Mouse (Mus musculus) cortical plate, adult 2 months (tissue): ENCODE measurements at regions not wholly inside any gene's neighbourhood (a gene's known extent, or its start where the extent isn't known, plus 50 kb on each side); places are given as distances from the start of the nearest gene placed in this dataset.

Source experiments
- CTCF ChIP-seq: fragments of 200-500 bp; IDR thresholded peaks from 2 replicates; pipeline ENCODE4 v1.5.1; 2011; ENCODE audit warnings: mild to moderate bottlenecking, control low read depth, low read length; ENCODE audit not compliant: insufficient read depth; ENCODE audit errors: extremely low read depth
- POLR2A ChIP-seq: fragments of 200-500 bp; IDR thresholded peaks from 2 replicates; pipeline ENCODE4 v1.6.1; 2011; ENCODE audit warnings: mild to moderate bottlenecking, low read length, control low read depth; ENCODE audit not compliant: insufficient read depth; ENCODE audit errors: extremely low read depth

DNA sequence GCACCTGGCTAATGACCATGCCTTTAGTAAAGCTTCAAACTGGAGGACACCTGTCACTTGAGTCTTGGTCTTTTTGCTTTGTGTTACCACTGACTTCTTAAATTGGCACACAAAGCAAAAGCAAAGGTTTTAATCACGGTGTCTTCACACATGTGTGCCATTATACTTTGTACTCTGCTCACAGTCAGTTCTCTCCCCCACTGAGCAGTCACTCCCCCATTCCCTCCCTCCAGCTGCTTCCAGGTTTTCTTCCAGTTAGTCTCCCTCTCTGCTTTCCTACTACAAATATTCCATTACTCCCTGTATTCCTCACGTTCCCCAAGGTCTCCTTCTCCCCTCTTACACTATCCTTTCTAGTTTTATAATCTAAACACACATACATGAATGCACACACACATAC is 530.0 kb upstream of the Tbl1xr1 start:
- TF ChIP-seq CTCF = no peak
- no peak for TF ChIP-seq POLR2A
